Mouse (Mus musculus) inflammation-experienced regulatory T-cells (primary cell): ENCODE measurements around the gene 1190007I07Rik. TPM values are rescaled to one million over a fixed set of nuclear protein-coding genes. Genes with fewer than 3 reads are reported as not detected.

Experiments used
- polyA plus RNA-seq, 2 experiments: library from polyadenylated mRNA; unstranded; fragments of 100-300 nt; shearing (Covaris generic); gene quantifications; one replicate each; pipeline ENCODE4 v1.2.1; 2017

The 1190007I07Rik gene
- polyA plus RNA-seq = 10 to 100 TPM; 33.9 to 39.1 TPM

GRCm38 (mm10) chr10:82622671-82623552 is at the start of gene 1190007I07Rik:
TSS of gene 1190007I07Rik (minus strand) at chr10:82623228.

GRCm38 (mm10) chr10:82629586-82630255 is 6.7 kb upstream of the 1190007I07Rik start, which contains the start of gene Tdg:
TSS of gene Tdg (plus strand) at chr10:82629828.

Other genes with a start within 250 kb of the 1190007I07Rik start
- not detected for gene Gm1553, start 130.6 kb downstream of the 1190007I07Rik start, polyA plus RNA-seq
- gene Tdg, start 6.6 kb upstream of the 1190007I07Rik start, polyA plus RNA-seq = 10 to 100 TPM; 39.3 to 39.5 TPM
- under 1 TPM; 0.59 to 0.66 TPM for gene Glt8d2, start 67.4 kb upstream of the 1190007I07Rik start, polyA plus RNA-seq
- gene Hcfc2, start 72.9 kb upstream of the 1190007I07Rik start, polyA plus RNA-seq = 10 to 100 TPM; 30.6 to 31.3 TPM
- 10 to 100 TPM; 66.3 to 70.2 TPM for gene Nfyb, start 140.9 kb upstream of the 1190007I07Rik start, polyA plus RNA-seq
- gene Txnrd1, start 210.7 kb upstream of the 1190007I07Rik start, polyA plus RNA-seq = 10 to 100 TPM; 54.0 to 76.4 TPM
- not detected for gene Eid3, start 243.4 kb upstream of the 1190007I07Rik start, polyA plus RNA-seq